Mouse (Mus musculus) adrenal gland, postnatal 25 days (tissue): Measurements from ENCODE around the gene Agap1. TPM values are rescaled to one million over a fixed set of nuclear protein-coding genes. Genes with fewer than 3 reads are reported as not detected.

Source experiments
- DNase-seq: peaks from one replicate; pipeline ENCODE4 v3.0.0; 2021; ENCODE audit warnings: mixed read lengths
- total RNA-seq: library from RNA; stranded (reverse); gene quantifications from 2 replicates; pipeline ENCODE4 v1.2.3, GENCODE M21; 2021

Gene Agap1
- total RNA-seq, 1 experiment from 2014 or later, result 55.0 TPM

DNA sequence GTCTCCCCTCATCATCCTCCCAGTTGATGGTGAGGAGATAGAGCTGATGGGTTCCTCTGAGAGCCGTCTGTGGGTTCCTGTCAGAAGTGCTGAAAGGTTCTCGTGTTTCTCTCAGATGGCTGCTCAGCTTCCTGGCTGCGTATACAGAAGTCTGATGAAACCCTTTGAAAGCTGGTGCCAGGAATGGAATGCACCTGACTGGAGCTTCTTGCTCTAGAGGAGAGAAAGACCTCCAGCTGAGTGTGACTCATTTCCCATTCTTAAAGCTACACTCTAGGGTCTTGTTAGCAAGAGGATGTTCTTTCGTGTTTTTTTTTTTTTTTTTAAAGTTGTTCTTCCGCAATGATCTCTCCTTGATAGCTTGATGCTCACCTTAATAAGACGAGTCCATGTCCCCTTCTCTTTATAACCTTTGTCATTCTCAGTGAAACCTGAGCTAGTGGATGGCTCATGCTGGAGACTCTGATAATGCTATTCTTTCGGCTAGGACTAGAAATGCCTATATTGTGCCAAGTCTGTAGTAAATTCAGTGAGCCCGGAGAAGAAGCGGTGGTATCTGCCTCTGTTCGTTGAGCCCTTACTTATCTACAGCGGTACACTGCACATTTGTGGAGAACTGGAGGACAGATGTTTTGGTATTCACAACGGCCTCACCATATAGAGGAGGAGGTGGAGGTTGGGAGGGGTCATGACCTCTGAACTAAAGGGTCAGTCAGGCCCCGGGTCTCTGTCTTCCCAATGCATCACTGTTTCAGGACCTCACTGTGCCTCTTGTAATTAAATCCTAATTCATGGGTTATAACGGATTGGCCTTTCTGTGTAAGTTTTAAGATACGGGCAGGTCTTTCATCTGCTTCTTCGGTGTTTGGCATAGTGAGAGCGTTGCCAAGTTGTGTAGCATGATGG, 2.8 kb downstream of the Agap1 start:
- no peak for DNase-seq

DNA sequence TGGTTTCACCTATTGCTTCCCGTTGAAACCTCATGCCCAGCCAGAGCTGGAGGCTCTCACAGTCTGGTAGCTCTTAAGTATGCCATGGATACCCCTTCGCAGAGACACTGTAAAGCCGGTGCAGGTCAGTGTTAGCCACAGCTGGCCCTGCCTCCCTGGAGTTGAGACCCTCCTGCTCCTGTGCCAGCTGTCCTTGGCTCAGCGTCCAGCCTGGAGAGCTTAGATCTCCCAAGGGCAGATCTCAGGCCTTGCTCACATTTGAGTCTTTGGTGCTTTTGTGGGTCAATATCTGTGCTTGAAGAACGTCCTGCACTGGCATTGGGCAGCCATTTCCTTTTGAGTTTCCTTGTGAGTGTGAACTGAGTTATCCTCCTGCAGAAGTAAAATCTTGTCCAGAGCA, 7.3 kb downstream of the Agap1 start:
- no peak for DNase-seq

DNA sequence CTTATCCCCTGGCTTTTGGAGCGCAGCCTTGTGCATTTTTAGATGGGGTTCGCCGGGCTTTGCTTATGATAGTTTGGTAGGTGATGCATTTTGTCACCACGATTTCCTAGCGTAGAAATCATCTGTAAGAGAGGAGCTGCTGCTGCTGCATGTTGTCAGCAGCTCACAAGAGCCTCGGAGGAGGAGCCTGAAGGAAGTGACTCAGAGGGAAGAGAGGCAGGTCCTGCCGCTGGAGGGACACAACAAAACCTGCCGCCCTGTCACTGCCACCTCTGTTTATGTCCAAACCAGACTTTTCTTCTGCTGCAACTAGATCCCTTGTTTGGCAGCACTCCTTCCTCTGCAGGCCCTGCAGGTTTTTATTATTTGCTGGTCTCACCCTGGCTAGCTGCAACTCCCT, 8.5 kb downstream of the Agap1 start:
- peak; percentile 49 for DNase-seq

DNA sequence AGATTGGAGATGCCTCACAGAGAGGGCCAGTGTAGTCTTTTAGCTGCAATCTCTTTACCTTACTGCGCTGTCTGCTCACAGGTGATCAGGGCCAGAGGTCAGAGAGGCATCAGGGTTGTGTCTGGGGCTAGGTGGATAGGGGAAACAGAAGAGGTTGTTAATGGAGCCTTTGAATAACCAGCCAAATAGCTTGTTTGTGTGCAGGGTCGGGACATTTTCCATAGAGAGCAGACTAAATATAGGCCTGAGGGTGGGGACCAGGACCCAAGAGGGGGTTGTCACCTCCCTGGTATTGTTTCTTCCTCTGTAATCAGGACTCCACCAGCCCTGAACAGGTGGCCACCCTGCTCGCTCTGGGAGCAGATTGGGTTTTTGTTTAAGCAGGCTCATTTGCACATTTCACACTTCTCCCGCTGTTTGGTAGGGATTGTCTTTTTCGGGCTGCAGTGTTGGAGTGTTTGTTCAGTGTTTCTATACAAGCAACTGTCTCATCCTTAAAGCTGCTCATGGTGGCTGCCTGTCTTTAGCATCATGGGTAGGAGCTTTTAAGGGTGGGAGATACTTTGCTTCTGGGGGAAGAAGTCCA, 10.9 kb downstream of the Agap1 start:
- DNase-seq, result no peak

DNA sequence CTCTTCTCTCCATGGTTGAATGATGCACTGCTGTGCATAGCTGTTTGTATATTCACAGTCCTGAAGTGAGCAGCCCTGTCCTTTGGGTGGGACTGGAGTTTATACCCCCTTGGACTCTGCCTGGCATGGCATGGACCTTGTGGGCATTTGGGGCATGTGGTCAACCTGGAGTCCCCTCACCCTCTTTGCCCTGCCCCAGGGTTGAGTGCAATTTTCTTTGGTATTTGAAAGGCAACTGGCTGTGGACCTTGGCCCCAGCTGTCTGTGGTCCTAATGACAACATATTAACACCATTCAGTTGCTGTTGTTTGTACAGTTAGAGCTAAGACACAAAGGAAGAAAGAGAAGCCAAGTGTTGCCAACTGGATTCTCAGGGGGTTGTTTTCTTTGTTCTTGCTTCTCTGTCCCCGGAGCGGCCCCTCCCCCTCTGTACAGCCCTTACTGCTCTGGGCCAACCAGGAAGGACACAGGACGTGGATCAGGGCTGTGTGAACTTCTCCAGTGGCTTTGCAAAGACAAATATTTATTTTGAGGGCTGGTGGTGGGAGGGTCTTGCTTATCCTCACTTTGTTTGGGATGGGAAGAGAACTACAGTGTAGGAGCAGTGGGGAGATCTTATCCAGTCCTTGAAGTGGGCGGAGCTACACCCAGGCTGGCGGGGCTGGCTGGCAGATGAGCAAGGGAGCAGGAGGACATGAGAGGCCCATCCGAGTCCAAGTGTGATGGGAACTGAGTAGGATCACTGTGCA, 12.9 kb downstream of the Agap1 start:
- DNase-seq, result peak; percentile 35

DNA sequence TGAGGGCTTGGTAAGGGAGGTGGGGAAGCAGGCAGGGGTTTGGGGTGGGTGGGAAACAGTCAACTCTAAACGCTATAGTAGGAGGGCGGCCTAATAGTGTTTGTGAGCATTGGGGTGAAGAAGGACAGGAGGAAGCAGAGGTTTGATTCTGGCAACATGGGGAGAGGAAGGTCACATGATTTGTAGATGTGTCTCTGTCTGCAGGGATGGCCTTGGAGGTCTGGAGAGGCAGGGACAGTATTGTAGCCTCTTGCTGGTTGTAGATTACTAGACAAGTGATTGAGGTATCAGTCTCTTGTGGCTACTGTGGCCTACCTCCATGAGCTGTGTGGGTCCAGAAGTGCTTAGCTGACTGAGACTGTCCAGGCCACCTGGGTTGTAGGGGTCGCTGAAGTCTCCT, 13.5 kb downstream of the Agap1 start:
- no peak for DNase-seq

DNA sequence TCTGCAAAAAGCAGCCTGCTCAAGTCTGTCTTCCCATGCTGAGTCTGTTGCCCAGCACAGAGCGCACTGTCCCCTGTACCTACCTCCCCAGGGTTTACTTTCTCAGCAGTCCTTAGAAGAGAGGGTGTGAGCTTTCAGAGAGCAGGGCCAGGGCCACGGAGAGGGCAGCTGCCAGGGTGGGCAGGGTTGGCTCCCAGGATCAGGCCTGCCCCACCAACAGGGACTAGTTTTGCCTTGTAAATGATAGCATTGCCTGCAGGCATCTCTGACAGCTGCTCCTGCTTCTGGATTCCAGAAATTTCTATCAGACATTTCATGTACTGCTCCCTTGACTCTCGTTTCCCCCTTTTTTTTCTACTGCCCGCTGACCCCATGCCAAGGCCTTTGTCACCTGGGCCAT, 16.8 kb downstream of the Agap1 start:
- DNase-seq, result no peak

GRCm38 (mm10) chr1:89471891-89472290, 17.3 kb downstream of the Agap1 start:
- no peak for DNase-seq

- DNase-seq, result no peak
Measured at GRCm38 (mm10) chr1:89473946-89474345, 19.3 kb downstream of the Agap1 start.

- no peak for DNase-seq
Measured at GRCm38 (mm10) chr1:89474853-89475252, 20.2 kb downstream of the Agap1 start.

DNA sequence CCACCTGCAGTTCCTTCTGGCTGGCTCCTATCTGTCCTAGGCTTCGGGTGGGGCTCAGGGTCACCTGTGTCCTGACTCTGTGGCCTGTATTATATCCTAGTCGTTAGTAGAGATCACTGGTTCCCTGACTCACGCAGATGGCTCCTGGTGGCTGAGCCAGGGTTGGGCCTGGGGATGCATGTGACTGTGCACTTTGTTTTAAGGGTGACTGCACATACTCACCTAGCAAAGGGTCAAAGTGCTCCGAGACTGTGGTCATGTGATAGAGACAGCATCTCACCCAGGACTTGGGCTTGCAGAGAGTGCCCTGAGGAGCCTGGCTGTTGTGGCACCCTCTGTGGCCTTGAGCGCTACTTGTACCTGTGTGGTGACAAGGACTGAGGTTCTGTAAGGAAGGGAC, 22.4 kb downstream of the Agap1 start:
- DNase-seq, result no peak

DNA sequence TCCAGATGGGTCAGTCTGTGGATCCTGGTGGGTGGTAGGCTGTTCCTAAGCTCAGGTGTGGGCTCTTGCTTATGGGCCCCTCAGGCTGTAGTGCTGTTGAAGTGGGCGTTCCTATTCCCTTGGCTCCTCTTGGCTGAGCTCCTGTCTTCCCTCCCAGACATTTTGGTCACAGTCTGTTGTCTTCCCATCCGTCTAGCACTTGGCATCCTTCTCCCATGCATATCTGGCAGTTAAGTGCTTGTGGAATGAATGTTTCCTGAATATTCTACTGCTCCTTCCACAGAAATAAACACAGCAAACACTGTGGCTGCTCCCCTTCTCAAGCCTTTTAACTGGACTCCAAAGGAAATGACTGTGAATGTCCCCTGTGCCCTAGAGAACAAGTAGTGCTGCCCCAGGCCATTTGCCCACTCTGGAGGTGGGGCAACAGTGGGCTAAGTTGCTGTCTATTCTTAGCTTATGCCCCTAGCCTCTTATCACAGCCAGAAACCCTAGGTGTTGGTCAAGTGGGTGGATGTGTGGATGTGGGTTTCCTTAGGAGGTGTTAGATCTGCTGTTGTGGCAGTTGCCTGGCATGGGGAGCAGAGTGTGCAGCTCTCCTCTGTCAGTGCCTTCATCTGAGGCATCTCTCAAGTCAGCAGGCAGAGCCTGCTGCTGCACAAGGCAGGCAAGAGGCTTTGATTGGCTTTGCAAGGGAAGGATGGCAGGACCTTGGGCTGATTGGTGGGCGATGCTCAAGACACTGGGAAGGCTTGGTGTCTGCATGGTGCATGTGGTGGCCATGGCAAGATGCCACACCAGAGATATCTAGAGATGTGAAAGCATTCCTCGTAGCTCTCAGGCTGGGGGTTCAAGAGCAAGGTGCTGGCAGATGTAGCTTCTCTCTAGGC, 24.2 kb downstream of the Agap1 start:
- no peak for DNase-seq

GRCm38 (mm10) chr1:89481154-89481553, 26.5 kb downstream of the Agap1 start:
- DNase-seq, result no peak

DNA sequence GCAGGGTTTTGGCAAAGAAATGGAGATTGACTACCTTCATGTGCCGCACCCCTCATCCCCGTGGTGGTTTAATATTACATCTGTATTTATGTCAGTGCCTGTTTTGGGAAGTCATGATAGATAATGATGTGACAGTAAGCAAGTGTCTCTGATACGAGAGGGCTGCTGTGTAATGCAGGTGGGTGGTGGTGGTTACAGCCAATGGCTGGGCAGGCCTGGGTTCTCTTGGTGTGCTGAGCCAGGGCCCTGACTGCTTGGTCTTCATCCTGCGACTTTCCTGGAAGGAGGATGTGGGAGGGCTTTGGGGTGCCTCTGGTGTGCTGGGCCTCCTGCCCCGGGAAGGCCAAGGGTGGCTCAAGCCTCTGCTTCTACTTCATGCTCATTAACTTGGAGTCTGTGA, 28.2 kb downstream of the Agap1 start:
- no peak for DNase-seq

DNA sequence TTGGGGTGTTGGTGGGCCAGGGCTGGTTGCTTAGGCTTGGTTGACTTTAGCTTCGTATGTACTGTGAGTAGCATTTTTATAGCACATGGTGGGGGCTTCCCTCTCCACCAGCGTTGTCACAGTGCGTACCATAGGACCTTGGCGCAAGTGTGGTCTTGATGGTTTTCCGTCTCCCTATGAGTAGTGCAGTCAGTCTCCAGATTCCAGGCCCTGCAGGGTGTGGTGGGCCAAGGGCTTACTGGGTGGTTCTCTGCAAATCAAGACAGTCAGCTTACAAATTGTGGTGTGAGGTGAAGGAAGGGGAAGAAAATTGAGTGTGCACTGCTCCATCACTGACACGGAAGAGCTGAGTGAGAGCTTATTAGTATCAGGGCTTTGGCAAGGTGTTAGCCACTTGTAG, 32.3 kb downstream of the Agap1 start:
- DNase-seq, result no peak

DNA sequence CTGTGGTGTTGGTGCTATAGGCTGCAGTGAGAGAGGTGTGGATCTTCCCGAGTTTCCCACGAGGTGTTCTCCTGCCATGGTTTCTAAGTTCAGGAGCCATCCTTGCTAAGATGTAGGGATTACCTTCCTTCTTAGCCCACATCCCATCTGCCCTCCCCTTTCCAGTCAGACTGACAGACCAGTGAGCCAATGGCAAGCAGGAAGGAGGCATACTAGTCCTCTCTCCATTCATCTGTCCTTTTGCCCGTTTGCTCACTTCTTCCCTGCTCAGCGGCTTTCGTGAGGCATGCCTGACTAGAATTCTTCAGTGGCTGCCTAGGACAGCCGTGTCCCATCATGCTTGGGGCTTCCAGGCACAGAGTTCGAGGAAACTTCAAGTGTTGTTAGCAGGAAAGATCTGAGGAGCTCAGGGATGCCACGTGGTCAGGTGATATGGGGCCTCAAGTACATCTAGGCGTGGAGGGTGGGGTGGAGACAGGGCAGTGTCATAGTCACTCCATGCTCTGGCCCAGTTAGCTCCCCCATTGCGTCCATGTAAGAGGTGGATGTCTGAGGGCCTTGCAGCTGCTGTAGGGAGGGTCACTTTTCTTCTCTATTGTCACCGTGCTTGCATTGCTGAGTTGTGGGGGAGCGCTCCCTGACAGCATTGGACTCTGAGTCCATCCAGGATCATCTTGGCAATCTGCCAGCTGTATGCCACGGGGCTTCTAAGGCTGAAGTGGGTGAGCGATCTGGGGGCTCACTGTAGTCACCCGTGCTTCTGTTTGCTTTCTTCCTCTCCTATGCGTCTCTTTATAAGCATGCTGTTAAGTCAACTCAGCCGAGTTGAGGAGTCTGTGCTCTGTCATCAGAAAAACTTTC, 34.7 kb downstream of the Agap1 start:
- DNase-seq, result peak; percentile 20

- no peak for DNase-seq
Measured at GRCm38 (mm10) chr1:89493177-89493576, 38.6 kb downstream of the Agap1 start.

DNA sequence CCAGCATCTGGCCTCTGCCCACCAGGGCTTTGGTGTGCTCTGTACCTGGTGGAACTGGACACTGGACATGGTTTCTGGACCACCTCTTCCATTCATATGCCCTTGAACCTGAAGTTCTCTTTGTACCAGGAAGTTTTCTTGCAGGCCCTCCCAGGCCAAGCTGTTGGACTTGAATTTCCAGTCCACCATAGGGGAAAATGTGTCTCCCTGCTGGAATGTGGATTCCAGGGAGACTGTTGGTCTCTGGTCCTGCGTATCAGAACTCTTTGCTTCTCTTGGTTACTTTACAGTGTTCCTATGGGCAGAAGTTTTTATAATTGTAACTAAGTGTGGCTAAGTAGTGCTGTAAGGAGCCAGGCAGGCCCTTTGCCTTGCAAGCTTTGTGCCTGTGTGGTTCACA, 40.2 kb downstream of the Agap1 start:
- DNase-seq, result no peak

- DNase-seq, result no peak
Measured at GRCm38 (mm10) chr1:89496204-89496603, 41.6 kb downstream of the Agap1 start.

- DNase-seq, result no peak
Measured at GRCm38 (mm10) chr1:89500925-89501324, 46.3 kb downstream of the Agap1 start.

DNA sequence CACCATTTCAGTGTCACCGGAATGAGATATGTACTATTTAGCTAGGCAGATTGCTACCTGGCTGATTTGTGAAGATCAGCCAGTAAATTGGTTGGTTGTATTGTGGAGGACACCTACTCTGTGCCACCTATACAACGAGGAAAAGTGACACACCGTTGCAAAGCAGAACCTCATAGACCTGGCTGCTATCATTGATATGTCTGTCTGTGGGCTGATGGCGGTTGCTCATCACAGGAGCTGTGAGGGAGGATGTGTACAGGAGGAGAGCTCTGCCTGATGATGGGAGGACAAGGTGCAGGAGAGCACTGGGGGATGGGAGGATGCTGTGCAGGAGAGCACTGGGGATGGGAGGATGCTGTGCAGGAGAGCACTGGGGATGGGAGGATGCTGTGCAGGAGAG, 46.7 kb downstream of the Agap1 start:
- no peak for DNase-seq
